Mouse (Mus musculus) heart, postnatal 36 days (tissue): Measurements from ENCODE around the gene Prr15l. TPM values are rescaled to one million over a fixed set of nuclear protein-coding genes. Genes with fewer than 3 reads are reported as not detected.

ENCODE experiments used
- DNase-seq, 2 experiments: peaks; one replicate each; pipeline ENCODE4 v3.0.0; 2021 to 2022
- intact Hi-C: fragments of 180-260 bp; cut with DNase I; formaldehyde crosslinking; loops from one replicate; pipeline ENCODE4 v1.15.1; 2025
- total RNA-seq, 2 experiments: library from RNA; stranded (reverse); gene quantifications; 2 replicates each; pipeline ENCODE4 v1.2.3; 2021

Prr15l gene
- total RNA-seq, 2 experiments from 2014 or later = 0.73 to 1.8 TPM

GRCm38 (mm10) chr11:96973426-96973964, 45.6 kb downstream of the Prr15l start:
- intact Hi-C loops = no loop called here
- DNase-seq = peak in 1 of 2 experiments; percentile 18

GRCm38 (mm10) chr11:96974813-96975212, 46.9 kb downstream of the Prr15l start:
- no peak for DNase-seq
- intact Hi-C loops = no loop called here

GRCm38 (mm10) chr11:96975511-96976378, 47.8 kb downstream of the Prr15l start:
- no peak for DNase-seq
- intact Hi-C loops = no loop called here

GRCm38 (mm10) chr11:96976379-96976687, 48.4 kb downstream of the Prr15l start:
- peak in 1 of 2 experiments; percentile 9 for DNase-seq
- intact Hi-C loops = no loop called here

- intact Hi-C loops = no loop called here
- peak; percentile 87 to 96 for DNase-seq
These were observed 49.1 kb downstream of the Prr15l start for GRCm38 (mm10) chr11:96976911-96977591.

GRCm38 (mm10) chr11:96977606-96978400, 49.9 kb downstream of the Prr15l start:
- intact Hi-C loops = no loop called here
- DNase-seq = peak; percentile 96 to 99

- DNase-seq = no peak
- intact Hi-C loops = no loop called here
These were observed 50.7 kb downstream of the Prr15l start for GRCm38 (mm10) chr11:96978401-96979246.

- DNase-seq = no peak
- intact Hi-C loops = no loop called here
These were observed 51.4 kb downstream of the Prr15l start for GRCm38 (mm10) chr11:96979329-96979728.

GRCm38 (mm10) chr11:96980021-96980420, 52.1 kb downstream of the Prr15l start:
- no peak for DNase-seq
- intact Hi-C loops = loop anchor here (5.0 kb wide), 2 partner anchors 63 to 192 kb away; partner anchors contain the start of gene Cdk5rap3

GRCm38 (mm10) chr11:96981461-96981860, 53.6 kb downstream of the Prr15l start:
- DNase-seq = no peak
- intact Hi-C loops = loop anchor here (5.0 kb wide), 2 partner anchors 64 to 191 kb away; partner anchors contain the start of gene Cdk5rap3

- intact Hi-C loops = loop anchor here (1.0 to 5.0 kb wide), 3 partner anchors 44 to 190 kb away; partner anchors contain the start of gene Cdk5rap3
- DNase-seq = peak; percentile 79 to 84
These were observed 54.5 kb downstream of the Prr15l start for GRCm38 (mm10) chr11:96982355-96982754.

GRCm38 (mm10) chr11:96982859-96983258, 55.0 kb downstream of the Prr15l start, which contains the start of gene Sp2:
Gene Sp2 (minus strand): TSS chr11:96982959.
- no peak for DNase-seq
- intact Hi-C loops = loop anchor here (1.0 to 5.0 kb wide), 3 partner anchors 43 to 189 kb away; partner anchors contain the start of gene Cdk5rap3

- intact Hi-C loops = loop anchor here (5.0 kb wide), 2 partner anchors 68 to 187 kb away; partner anchors contain the start of gene Cdk5rap3
- no peak for DNase-seq
These were observed 57.0 kb downstream of the Prr15l start for GRCm38 (mm10) chr11:96984903-96985302.

GRCm38 (mm10) chr11:96986463-96986862, 58.6 kb downstream of the Prr15l start:
- intact Hi-C loops = no loop called here
- no peak for DNase-seq

Other genes starting within 250 kb of the Prr15l start
- 10 to 100 TPM; 12.1 to 12.6 TPM for gene Snx11, start 150.5 kb upstream of the Prr15l start, total RNA-seq
- gene Cbx1, start 139.0 kb upstream of the Prr15l start, total RNA-seq = 10 to 100 TPM; 32.5 to 35.2 TPM
- gene Nfe2l1, start 98.1 kb upstream of the Prr15l start, total RNA-seq = 100 to 1,000 TPM; 397 to 404 TPM
- gene Copz2, start 78.2 kb upstream of the Prr15l start, total RNA-seq = 10 to 100 TPM; 36.0 to 39.4 TPM
- gene Cdk5rap3, start 11.6 kb upstream of the Prr15l start, total RNA-seq = 10 to 100 TPM; 22.7 to 23.7 TPM
- gene Pnpo, start 15.9 kb downstream of the Prr15l start, total RNA-seq = 10 to 100 TPM; 12.8 to 13.9 TPM
- gene Sp2, start 54.9 kb downstream of the Prr15l start, total RNA-seq = 10 to 100 TPM; 10.3 to 13.8 TPM
- under 1 TPM in 1 of 2 experiments, not detected in 1; 0.14 TPM for gene Sp6, start 85.3 kb downstream of the Prr15l start, total RNA-seq
- gene Scrn2, start 101.8 kb downstream of the Prr15l start, total RNA-seq = 10 to 100 TPM; 13.7 to 14.1 TPM
- not detected for gene Lrrc46, start 113.3 kb downstream of the Prr15l start, total RNA-seq
- 10 to 100 TPM; 85.0 to 89.8 TPM for gene Mrpl10, start 113.5 kb downstream of the Prr15l start, total RNA-seq
- 1 to 10 TPM; 3.8 to 4.9 TPM for gene Osbpl7, start 122.5 kb downstream of the Prr15l start, total RNA-seq
- not detected for gene Tbx21, start 187.2 kb downstream of the Prr15l start, total RNA-seq
- gene Tbkbp1, start 223.4 kb downstream of the Prr15l start, total RNA-seq = 10 to 100 TPM; 11.0 to 15.3 TPM